Mouse (Mus musculus) intestine, embryonic 15.5 days (tissue): Measurements from ENCODE around the gene Zbtb7b. TPM values are rescaled to one million over a fixed set of nuclear protein-coding genes. Genes with fewer than 3 reads are reported as not detected.

Experiments used
- ATAC-seq: fragments of 200-750 bp; cut with Nextera tagmentation; 2 replicates; pipeline ENCODE4 v1.8.0; 2017; ENCODE audit warnings: moderate TSS enrichment, moderate library complexity
- H3K27ac ChIP-seq: fragments of 300-500 bp; sonication (generic); 2 replicates; pipeline ENCODE4 v1.5.1; 2015; ENCODE audit warnings: mild to moderate bottlenecking, inconsistent platforms
- H3K27me3 ChIP-seq: fragments of 300-500 bp; sonication (generic); replicated peaks from 2 replicates; pipeline ENCODE4 v1.6.1; 2015; ENCODE audit warnings: inconsistent platforms
- H3K36me3 ChIP-seq: fragments of 300-500 bp; sonication (generic); 2 replicates; pipeline ENCODE4 v1.6.1; 2015; ENCODE audit warnings: inconsistent platforms
- H3K4me1 ChIP-seq: fragments of 300-500 bp; sonication (generic); replicated peaks from 2 replicates; pipeline ENCODE4 v1.6.1; 2015; ENCODE audit warnings: inconsistent platforms
- H3K4me2 ChIP-seq: fragments of 300-500 bp; sonication (generic); replicated peaks from 2 replicates; pipeline ENCODE4 v1.6.1; 2015; ENCODE audit warnings: mild to moderate bottlenecking, inconsistent platforms
- H3K4me3 ChIP-seq: fragments of 300-500 bp; sonication (generic); replicated peaks from 2 replicates; pipeline ENCODE4 v1.5.1; 2015; ENCODE audit warnings: inconsistent platforms
- H3K9ac ChIP-seq: fragments of 300-500 bp; sonication (generic); 2 replicates; pipeline ENCODE4 v1.6.1; 2015; ENCODE audit warnings: inconsistent platforms
- H3K9me3 ChIP-seq: fragments of 300-500 bp; sonication (generic); 2 replicates; pipeline ENCODE4 v1.6.1; 2016; ENCODE audit warnings: inconsistent platforms
- WGBS: fragments of 180-500 bp; shearing (Covaris S2); methylation state at CpG from one replicate; pipeline ENCODE4 v1.1.7; 2015; 5-methylcytosine and 5-hydroxymethylcytosine counted together
- polyA plus RNA-seq: library from polyadenylated mRNA; unstranded; fragments of >200 nt; fragmentation: Nextera tagmentation; extraction: Ambion mirVana; gene quantifications from 2 replicates; pipeline ENCODE4 v1.2.1, GENCODE M21; 2015

Gene Zbtb7b
- polyA plus RNA-seq, 1 experiment from 2014 or later = 8.9 TPM

- no peak for ATAC-seq
- Histone ChIP-seq H3K27me3 (no peaks in the 10 kb centered on the region), H3K27ac (no peak overlapping the region), H3K4me3 (no peak overlapping the region), H3K9me3 (no peaks in the 10 kb centered on the region), H3K4me2 (peak overlapping the region; percentile 62; the same call in 1 of the 2 replicates), H3K36me3 (peaks cover 7% of the 10 kb centered on the region; the same call in 1 of the 2 replicates), H3K4me1 (peaks cover 54% of the 10 kb centered on the region), H3K9ac (0 out of 2 replicates have a peak overlapping the region, but pooled peaks have one; percentile 3)
- WGBS = 71% methylated on average over 12 of the region's 12 CpGs
These were observed 10.1 kb downstream of the Zbtb7b start for GRCm38 (mm10) chr3:89384331-89385076.

- H3K36me3 ChIP-seq = peaks cover 9% of the 10 kb centered on the region; the same call in 1 of the 2 replicates
- H3K4me2 ChIP-seq = no peak overlapping the region
- no peak overlapping the region for H3K9ac ChIP-seq
- H3K4me3 ChIP-seq = no peak overlapping the region
- no peak overlapping the region for H3K27ac ChIP-seq
- H3K4me1 ChIP-seq = peaks cover 58% of the 10 kb centered on the region
- H3K9me3 ChIP-seq = no peaks in the 10 kb centered on the region
- WGBS = 85% methylated on average over 5 of the region's 5 CpGs
- H3K27me3 ChIP-seq = no peaks in the 10 kb centered on the region
- ATAC-seq = no peak
These were observed 10.8 kb downstream of the Zbtb7b start for GRCm38 (mm10) chr3:89383651-89384255.

- no peak for ATAC-seq
- peaks cover 60% of the 10 kb centered on the region for H3K4me1 ChIP-seq
- H3K27ac ChIP-seq = no peak overlapping the region
These were observed 11.6 kb downstream of the Zbtb7b start for GRCm38 (mm10) chr3:89382950-89383349.

GRCm38 (mm10) chr3:89382033-89382882 lies 12.3 kb downstream of the Zbtb7b start:
- H3K4me2 ChIP-seq = no peak overlapping the region
- H3K4me3 ChIP-seq = no peak overlapping the region
- WGBS = 83% methylated on average over 9 of the region's 9 CpGs
- H3K27me3 ChIP-seq = no peaks in the 10 kb centered on the region
- no peak overlapping the region for H3K9ac ChIP-seq
- no peaks in the 10 kb centered on the region for H3K9me3 ChIP-seq
- peaks cover 58% of the 10 kb centered on the region for H3K4me1 ChIP-seq
- ATAC-seq = no peak
- H3K27ac ChIP-seq = no peak overlapping the region
- peaks cover 9% of the 10 kb centered on the region; the same call in 1 of the 2 replicates for H3K36me3 ChIP-seq

More at GRCm38 (mm10) chr3:89382950-89383349, 11.6 kb downstream of the Zbtb7b start:
- no peak overlapping the region for H3K4me3 ChIP-seq
- H3K36me3 ChIP-seq = peaks cover 9% of the 10 kb centered on the region; the same call in 1 of the 2 replicates
- H3K9me3 ChIP-seq = no peaks in the 10 kb centered on the region
- H3K4me2 ChIP-seq = no peak overlapping the region
- 78% methylated on average over 5 of the region's 5 CpGs for WGBS
- no peaks in the 10 kb centered on the region for H3K27me3 ChIP-seq
- H3K9ac ChIP-seq = no peak overlapping the region

- Histone ChIP-seq H3K27me3 (no peaks in the 10 kb centered on the region), H3K36me3 (peaks cover 9% of the 10 kb centered on the region; the same call in 1 of the 2 replicates), H3K4me2 (no peak overlapping the region), H3K4me3 (no peak overlapping the region), H3K9me3 (no peaks in the 10 kb centered on the region), H3K4me1 (peaks cover 48% of the 10 kb centered on the region), H3K27ac (no peak overlapping the region), H3K9ac (no peak overlapping the region)
- no peak for ATAC-seq
- 77% methylated on average over 11 of the region's 11 CpGs for WGBS
These were observed 13.3 kb downstream of the Zbtb7b start for GRCm38 (mm10) chr3:89381233-89381632.

GRCm38 (mm10) chr3:89380711-89381110 lies 13.9 kb downstream of the Zbtb7b start:
- Histone ChIP-seq H3K9ac (no peak overlapping the region), H3K27me3 (no peaks in the 10 kb centered on the region), H3K36me3 (peaks cover 9% of the 10 kb centered on the region; the same call in 1 of the 2 replicates), H3K4me3 (no peak overlapping the region), H3K4me1 (peaks cover 44% of the 10 kb centered on the region), H3K9me3 (no peaks in the 10 kb centered on the region), H3K27ac (no peak overlapping the region), H3K4me2 (no peak overlapping the region)
- WGBS = 91% methylated on average over 18 of the region's 18 CpGs
- ATAC-seq = no peak

- H3K4me3 ChIP-seq = no peak overlapping the region
- ATAC-seq = no peak
- peaks cover 40% of the 10 kb centered on the region for H3K4me1 ChIP-seq
- no peak overlapping the region for H3K4me2 ChIP-seq
- WGBS = 90% methylated on average over 14 of the region's 14 CpGs
- H3K9ac ChIP-seq = no peak overlapping the region
- H3K9me3 ChIP-seq = no peaks in the 10 kb centered on the region
- no peak overlapping the region for H3K27ac ChIP-seq
- peaks cover 9% of the 10 kb centered on the region; the same call in 1 of the 2 replicates for H3K36me3 ChIP-seq
- H3K27me3 ChIP-seq = no peaks in the 10 kb centered on the region
These were observed 14.3 kb downstream of the Zbtb7b start for GRCm38 (mm10) chr3:89380291-89380690.

GRCm38 (mm10) chr3:89379388-89380131 lies 15.0 kb downstream of the Zbtb7b start:
- Histone ChIP-seq H3K4me2 (no peak overlapping the region), H3K36me3 (peaks cover 9% of the 10 kb centered on the region; the same call in 1 of the 2 replicates), H3K27me3 (no peaks in the 10 kb centered on the region), H3K4me3 (no peak overlapping the region), H3K27ac (no peak overlapping the region), H3K9me3 (no peaks in the 10 kb centered on the region), H3K4me1 (peaks cover 32% of the 10 kb centered on the region), H3K9ac (no peak overlapping the region)
- no peak for ATAC-seq
- WGBS = 85% methylated on average over 31 of the region's 31 CpGs

GRCm38 (mm10) chr3:89378394-89379067 lies 16.0 kb downstream of the Zbtb7b start:
- peak; percentile 92 for ATAC-seq
- WGBS = under 1% methylated on average over 29 of the region's 29 CpGs

GRCm38 (mm10) chr3:89377831-89378230 lies 16.7 kb downstream of the Zbtb7b start:
- peak overlapping the region; percentile 72 for H3K4me2 ChIP-seq
- H3K9ac ChIP-seq = peak overlapping the region; percentile 49; the same call in 1 of the 2 replicates
- 0 out of 2 replicates have a peak, but pooled peaks cover 9% of the 10 kb centered on the region for H3K36me3 ChIP-seq
- peaks cover 26% of the 10 kb centered on the region for H3K4me1 ChIP-seq
- H3K27me3 ChIP-seq = no peaks in the 10 kb centered on the region
- 0 out of 2 replicates have a peak overlapping the region, but pooled peaks have one; percentile 18 for H3K27ac ChIP-seq
- H3K4me3 ChIP-seq = peak overlapping the region; percentile 44; the same call in 1 of the 2 replicates
- H3K9me3 ChIP-seq = no peaks in the 10 kb centered on the region
- WGBS = 68% methylated on average over 4 of the region's 4 CpGs
- no peak; the same call in 1 of the 2 replicates for ATAC-seq

More at GRCm38 (mm10) chr3:89378394-89379067, 16.0 kb downstream of the Zbtb7b start:
- Histone ChIP-seq H3K27me3 (no peaks in the 10 kb centered on the region), H3K9ac (peak overlapping the region; percentile 49), H3K4me2 (peak overlapping the region; percentile 72), H3K36me3 (peaks cover 9% of the 10 kb centered on the region; the same call in 1 of the 2 replicates), H3K9me3 (no peaks in the 10 kb centered on the region), H3K4me3 (peak overlapping the region; percentile 44), H3K4me1 (peaks cover 26% of the 10 kb centered on the region), H3K27ac (peak overlapping the region; percentile 18; the same call in 1 of the 2 replicates)
